Mouse (Mus musculus): Measurements from ENCODE around the gene Nlrc5.

DNA sequence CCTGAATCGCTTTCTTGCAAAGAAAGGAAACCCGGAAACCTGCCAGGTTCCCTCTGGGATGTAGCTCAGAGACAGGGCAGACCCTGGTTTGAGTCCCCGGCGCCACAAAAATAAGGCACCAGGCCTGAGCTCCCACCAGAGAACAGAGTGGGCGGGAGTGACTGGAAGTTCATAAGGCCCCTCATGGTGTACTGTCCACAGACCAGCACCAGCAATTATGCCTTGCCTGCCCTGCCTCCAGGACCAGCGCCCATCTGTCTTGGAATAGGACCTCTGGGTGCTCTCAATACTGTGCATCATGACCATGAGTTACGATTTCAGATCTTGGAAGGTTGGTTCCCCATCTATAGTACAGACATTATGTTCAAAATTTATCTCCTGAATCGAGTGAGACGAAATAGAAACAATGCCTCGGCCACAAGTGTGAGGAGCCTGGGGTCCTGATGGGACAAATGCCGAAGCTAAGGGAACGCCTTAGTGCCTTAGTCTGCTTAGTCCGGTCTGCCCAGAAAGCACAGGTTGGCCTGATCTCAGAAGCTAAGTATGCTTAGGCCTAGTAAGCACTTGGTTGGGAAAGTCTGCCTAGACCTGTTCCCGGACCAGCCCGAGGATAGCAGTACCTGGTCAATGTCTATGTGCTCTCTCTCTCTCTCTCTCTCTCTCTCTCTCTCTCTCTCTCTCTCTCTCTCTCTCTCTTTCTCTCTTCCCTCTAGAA is 1.4 kb downstream of the Nlrc5 start:
- no peak for TF ChIP-seq CTCF (IDR thresholded peaks at IDR 0.05; ENCODE audit: low read depth)
- no peak for TF ChIP-seq EP300 (IDR thresholded peaks at IDR 0.05; ENCODE audit: low read depth)
